Mouse (Mus musculus) midbrain, embryonic 11.5 days (tissue): ENCODE data around the gene Dffa. TPM values are rescaled to one million over a fixed set of nuclear protein-coding genes. Genes with fewer than 3 reads are reported as not detected.
"Not testable (repeated sequence)": the region's sequence is repeated elsewhere in the genome, so short reads cannot be mapped to it uniquely, and the experiment has no call there.

Experiments used
- ATAC-seq: fragments of 200-750 bp; cut with Nextera tagmentation; 2 replicates; pipeline ENCODE4 v1.8.0; 2017; ENCODE audit warnings: moderate TSS enrichment, moderate library complexity; ENCODE audit not compliant: low FRiP score
- DNase-seq: peaks from one replicate; pipeline ENCODE4 v3.0.0; 2015; ENCODE audit warnings: low spot score; ENCODE audit errors: missing footprints
- H3K27ac ChIP-seq: fragments of 300-500 bp; sonication (generic); 2 replicates; pipeline ENCODE4 v1.5.1; 2014; ENCODE audit warnings: low read depth, low read length
- H3K27me3 ChIP-seq: fragments of 300-500 bp; sonication (generic); 2 replicates; pipeline ENCODE4 v1.6.1; 2014; ENCODE audit warnings: mild to moderate bottlenecking, low read length, moderate library complexity, mixed read lengths; ENCODE audit not compliant: control insufficient read depth, insufficient read depth
- H3K36me3 ChIP-seq: fragments of 300-500 bp; sonication (generic); 2 replicates; pipeline ENCODE4 v1.6.1; 2014; ENCODE audit warnings: mild to moderate bottlenecking, low read length, moderate library complexity, mixed read lengths; ENCODE audit not compliant: control insufficient read depth, insufficient read depth
- H3K4me1 ChIP-seq: fragments of 300-500 bp; sonication (generic); 2 replicates; pipeline ENCODE4 v1.6.1; 2014; ENCODE audit warnings: low read length; ENCODE audit not compliant: control insufficient read depth, insufficient read depth
- H3K4me2 ChIP-seq: fragments of 300-500 bp; sonication (generic); 2 replicates; pipeline ENCODE4 v1.6.1; 2014; ENCODE audit warnings: mild to moderate bottlenecking, moderate library complexity
- H3K4me3 ChIP-seq: fragments of 300-500 bp; sonication (generic); 2 replicates; pipeline ENCODE4 v1.5.1; 2014; ENCODE audit warnings: low read depth, low read length
- H3K9ac ChIP-seq: fragments of 300-500 bp; sonication (generic); 2 replicates; pipeline ENCODE4 v1.6.1; 2014; ENCODE audit warnings: low read length
- H3K9me3 ChIP-seq: fragments of 300-500 bp; sonication (generic); 2 replicates; pipeline ENCODE4 v1.6.1; 2016; ENCODE audit warnings: low read length; ENCODE audit not compliant: control insufficient read depth
- WGBS: fragments of 180-500 bp; shearing (Covaris S2); extraction: QIAGEN DNeasy Blood & Tissue Kit; methylation state at CpG from one replicate; pipeline ENCODE4 v1.1.7; 2014; 5-methylcytosine and 5-hydroxymethylcytosine counted together
- polyA plus RNA-seq: library from polyadenylated mRNA; unstranded; fragments of >200 nt; fragmentation: Nextera tagmentation; extraction: Ambion mirVana; gene quantifications from 2 replicates; pipeline ENCODE4 v1.2.1, GENCODE M21; 2014

Dffa gene
- polyA plus RNA-seq, 1 experiment from 2014 or later = 25.3 TPM

DNA sequence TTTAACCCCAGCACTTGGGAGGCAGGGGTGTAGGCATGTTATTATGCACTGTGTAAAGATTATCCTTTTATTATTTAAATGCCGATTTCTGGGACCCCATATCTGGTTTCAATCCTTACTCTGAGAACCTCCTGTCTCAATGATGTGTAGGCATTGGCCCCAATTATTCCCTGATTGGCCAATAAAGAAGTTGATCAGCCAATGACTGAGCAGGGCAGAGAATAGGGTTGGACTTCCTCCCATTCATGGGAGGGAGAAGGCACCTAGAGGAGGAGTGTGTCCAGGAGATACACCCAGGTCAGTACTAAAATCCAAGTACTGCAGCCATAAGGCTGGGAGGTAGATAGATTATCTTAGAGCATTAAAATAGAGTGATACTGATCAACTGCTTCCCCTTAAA is 59.2 kb downstream of the Dffa start:
- H3K27ac ChIP-seq = no peak overlapping the region
- H3K4me3 ChIP-seq = no peak overlapping the region
- H3K9me3 ChIP-seq = no peaks in the 10 kb centered on the region
- H3K4me1 ChIP-seq = peaks cover 7% of the 10 kb centered on the region; the same call in 1 of the 2 replicates
- H3K9ac ChIP-seq = no peak overlapping the region
- H3K4me2 ChIP-seq = no peak overlapping the region
- no peak for DNase-seq
- no peaks in the 10 kb centered on the region for H3K27me3 ChIP-seq
- no peak for ATAC-seq
- peaks cover 15% of the 10 kb centered on the region for H3K36me3 ChIP-seq
- 76% methylated on average over 1 of the region's 1 CpGs for WGBS

DNA sequence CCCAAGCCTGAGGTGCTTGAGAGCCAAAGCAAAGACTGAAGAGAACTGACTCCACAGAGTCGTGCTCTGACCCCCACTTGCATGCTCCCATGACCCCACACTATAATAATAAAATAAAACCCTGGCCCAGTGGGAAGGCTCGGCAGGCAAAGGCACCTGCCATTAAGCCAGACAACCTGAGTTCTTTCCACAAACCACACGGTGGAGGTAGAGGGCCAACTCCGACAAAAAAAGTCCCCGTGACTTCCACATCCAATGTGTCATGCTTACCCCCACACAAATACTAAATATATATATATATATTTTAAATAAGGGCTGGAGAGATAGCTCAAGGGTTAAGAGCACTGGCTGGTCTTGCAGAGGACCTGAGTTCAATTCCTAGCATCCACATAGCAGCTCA is 60.2 kb downstream of the Dffa start:
- 75% methylated on average over 5 of the region's 5 CpGs for WGBS
- Histone ChIP-seq H3K27me3 (no peaks in the 10 kb centered on the region), H3K9me3 (no peaks in the 10 kb centered on the region), H3K9ac (no peak overlapping the region), H3K4me3 (no peak overlapping the region), H3K36me3 (peaks cover 13% of the 10 kb centered on the region), H3K4me1 (peaks cover 7% of the 10 kb centered on the region; the same call in 1 of the 2 replicates), H3K27ac (no peak overlapping the region), H3K4me2 (no peak overlapping the region)
- no peak for ATAC-seq
- DNase-seq = no peak

DNA sequence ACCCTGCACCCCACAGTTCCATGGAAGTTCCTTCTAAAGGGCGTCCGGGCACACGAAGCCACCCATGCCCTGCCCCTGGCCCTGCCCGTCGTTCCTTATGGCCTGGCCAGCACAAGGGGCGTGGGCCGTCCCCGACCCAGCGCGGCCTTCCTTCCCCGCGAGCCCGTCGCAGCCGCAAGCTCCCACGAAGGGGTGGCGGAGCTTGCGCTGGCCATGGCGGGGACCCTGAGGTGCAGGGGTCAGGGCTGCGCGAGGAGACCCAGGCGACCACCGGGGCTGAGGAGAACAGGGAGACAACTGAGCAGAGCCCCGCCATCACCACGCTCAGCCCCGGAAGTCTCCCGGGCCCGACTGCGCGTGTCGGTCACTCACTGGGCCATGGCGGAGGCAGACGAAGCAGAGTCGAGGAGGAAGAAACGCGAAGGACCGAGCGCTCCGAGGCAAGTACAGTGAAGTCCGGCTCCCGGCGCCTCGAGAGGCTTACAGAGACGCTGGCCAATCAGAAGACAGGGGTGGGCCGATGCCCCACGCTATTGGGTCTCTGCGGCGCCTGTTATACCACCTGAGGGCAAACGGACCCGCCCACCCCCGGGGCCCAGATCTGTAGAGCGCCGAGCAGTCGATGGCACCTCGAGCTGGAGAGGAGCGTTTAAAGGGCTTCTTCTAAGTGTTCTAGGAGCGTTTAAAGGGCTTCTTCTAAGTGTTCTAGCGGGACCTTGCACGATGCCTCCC is 62.4 kb downstream of the Dffa start, which contains the start of gene Pgd:
Pgd (minus strand) TSS at position 557 of the 732 bp plus-strand sequence.
- Histone ChIP-seq H3K4me1 (peaks cover 7% of the 10 kb centered on the region; the same call in 1 of the 2 replicates), H3K4me2 (peak within 1 kb of the TSS; percentile 83), H3K27ac (peak within 1 kb of the TSS; percentile 2; the same call in 1 of the 2 replicates), H3K27me3 (no peaks in the 10 kb centered on the region), H3K36me3 (peaks cover 5% of the 10 kb centered on the region; the same call in 1 of the 2 replicates), H3K9ac (peak within 1 kb of the TSS; percentile 84), H3K9me3 (no peaks in the 10 kb centered on the region), H3K4me3 (peak within 1 kb of the TSS; percentile 57)
- DNase-seq (peak; percentile 99), ATAC-seq (peak; percentile 100)
- under 1% methylated on average over 59 of the region's 59 CpGs for WGBS

DNA sequence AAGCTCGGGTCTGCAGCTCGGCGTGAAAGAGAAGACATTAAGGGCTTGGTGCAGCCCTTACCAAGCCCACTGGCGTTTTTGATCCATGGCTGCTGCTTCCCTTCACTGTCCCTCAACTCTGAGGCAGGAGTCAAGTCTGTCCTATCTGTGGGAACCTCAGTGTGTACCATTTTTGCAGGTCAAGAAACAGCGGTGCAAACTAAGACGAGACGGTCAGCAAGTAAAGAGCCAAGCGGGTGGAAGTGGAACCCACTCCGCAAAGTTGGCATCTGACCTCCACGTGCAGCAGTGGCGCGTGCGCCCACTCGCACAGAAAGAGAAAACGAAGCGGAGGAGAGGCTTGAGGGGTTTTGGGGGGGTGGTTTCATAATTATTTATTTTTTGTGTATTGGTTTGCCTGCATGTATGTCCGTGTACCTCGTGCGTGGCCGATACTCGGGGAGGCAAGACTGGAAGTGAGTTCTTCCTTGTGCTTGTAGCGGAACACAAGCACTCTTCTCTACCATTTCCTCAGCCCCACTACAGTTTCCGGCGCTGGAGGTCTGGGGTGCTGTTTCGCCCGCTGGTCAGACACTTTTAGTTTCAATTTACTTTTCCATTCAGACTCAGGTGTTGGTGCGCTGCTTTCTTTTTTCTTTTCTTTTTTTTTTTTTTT is 63.1 kb downstream of the Dffa start:
- no peak overlapping the region; the same call in 1 of the 2 replicates for H3K27ac ChIP-seq
- peaks cover 5% of the 10 kb centered on the region; the same call in 1 of the 2 replicates for H3K36me3 ChIP-seq
- no peak for DNase-seq
- no peaks in the 10 kb centered on the region for H3K9me3 ChIP-seq
- H3K4me3 ChIP-seq = peak overlapping the region; percentile 57
- H3K4me2 ChIP-seq = peak overlapping the region; percentile 83
- H3K4me1 ChIP-seq = peaks cover 7% of the 10 kb centered on the region; the same call in 1 of the 2 replicates
- H3K9ac ChIP-seq = peak overlapping the region; percentile 74
- H3K27me3 ChIP-seq = no peaks in the 10 kb centered on the region
- 2% methylated on average over 27 of the region's 27 CpGs for WGBS
- ATAC-seq = peak; percentile 71

DNA sequence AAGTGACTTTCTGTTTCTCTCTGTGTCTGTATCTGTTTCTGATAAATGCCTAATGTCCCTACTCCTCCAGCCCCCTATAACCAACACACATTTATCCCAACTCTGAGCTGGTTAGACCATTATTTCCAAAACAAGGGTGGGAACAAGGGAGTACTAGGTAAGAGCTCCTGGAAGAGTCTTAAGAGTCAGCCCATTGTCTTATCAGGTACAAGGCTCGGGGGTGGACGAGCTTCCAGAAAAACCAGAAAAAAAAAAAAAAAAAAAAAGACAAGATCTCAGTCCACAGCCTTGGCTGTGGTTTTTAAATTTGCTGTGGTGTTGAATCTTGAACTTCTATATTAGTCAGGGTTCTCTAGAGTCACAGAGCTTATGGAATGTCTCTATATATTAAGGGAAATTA is 64.1 kb downstream of the Dffa start:
- Histone ChIP-seq H3K9ac (no peak overlapping the region), H3K27me3 (no peaks in the 10 kb centered on the region), H3K9me3 (no peaks in the 10 kb centered on the region), H3K27ac (no peak overlapping the region), H3K4me2 (no peak overlapping the region), H3K4me1 (peaks cover 7% of the 10 kb centered on the region; the same call in 1 of the 2 replicates), H3K4me3 (no peak overlapping the region), H3K36me3 (0 out of 2 replicates have a peak, but pooled peaks cover 5% of the 10 kb centered on the region)
- no peak for ATAC-seq
- no peak for DNase-seq
- WGBS = 87% methylated on average over 2 of the region's 2 CpGs

DNA sequence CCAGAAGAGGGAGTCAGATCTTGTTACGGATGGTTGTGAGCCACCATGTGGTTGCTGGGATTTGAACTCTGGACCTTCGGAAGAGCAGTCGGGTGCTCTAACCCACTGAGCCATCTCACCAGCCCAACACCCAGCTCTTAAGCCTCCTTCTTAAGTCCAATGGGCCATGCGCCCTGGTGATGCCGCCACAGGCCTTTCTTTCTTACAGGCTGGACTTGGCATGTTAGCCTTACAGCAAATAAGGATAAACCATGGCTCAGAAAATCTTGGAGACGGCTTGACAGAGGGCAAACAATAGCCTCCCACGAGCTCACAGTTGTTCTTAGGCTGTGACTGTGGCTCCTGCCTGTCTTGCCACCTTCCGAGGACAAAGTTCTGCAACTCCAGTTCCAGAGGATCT is 66.0 kb downstream of the Dffa start:
- not testable (repeated sequence) for H3K36me3 ChIP-seq, H3K4me3 ChIP-seq, ATAC-seq, H3K27me3 ChIP-seq, H3K27ac ChIP-seq, DNase-seq, H3K4me1 ChIP-seq, H3K9me3 ChIP-seq, H3K4me2 ChIP-seq, H3K9ac ChIP-seq
- WGBS = 72% methylated on average over 7 of the region's 8 CpGs

Other genes with a start within 250 kb of the Dffa start
- gene Pex14, start 4.3 kb upstream of the Dffa start, polyA plus RNA-seq = 31.3 and 35.9 TPM in 2 replicates
- gene Cort, start 22.6 kb downstream of the Dffa start, polyA plus RNA-seq = 0.51 and 0.63 TPM in 2 replicates
- 52.6 and 53.1 TPM in 2 replicates for gene Cenps, start 33.5 kb downstream of the Dffa start, polyA plus RNA-seq
- 47.4 and 50.7 TPM in 2 replicates for gene Pgd, start 62.6 kb downstream of the Dffa start, polyA plus RNA-seq
- 94.6 and 95.0 TPM in 2 replicates for gene Kif1b, start 203.5 kb downstream of the Dffa start, polyA plus RNA-seq